Mouse (Mus musculus): ENCODE measurements around the gene Ptges.

Gene Ptges

GRCm38 (mm10) chr2:30850581-30850980 is 79.1 kb downstream of the Ptges start:
- no peak for DNase-seq (ENCODE audit: low spot score in 2 of 2)

GRCm38 (mm10) chr2:30848184-30848583 is 81.5 kb downstream of the Ptges start:
- DNase-seq (ENCODE audit: low spot score in 2 of 2): no peak

GRCm38 (mm10) chr2:30846723-30847122 is 82.9 kb downstream of the Ptges start:
- no peak for DNase-seq (ENCODE audit: low spot score in 2 of 2)

- DNase-seq (ENCODE audit: low spot score in 2 of 2): no peak
These were observed 83.4 kb downstream of the Ptges start for GRCm38 (mm10) chr2:30846236-30846635.

- no peak for DNase-seq (ENCODE audit: low spot score in 2 of 2)
These were observed 84.3 kb downstream of the Ptges start for GRCm38 (mm10) chr2:30845152-30846070.

- DNase-seq (ENCODE audit: low spot score in 2 of 2): no peak
These were observed 87.0 kb downstream of the Ptges start for GRCm38 (mm10) chr2:30842615-30843014.

Measured in frontal cortex, postnatal 14 days (tissue).